Mouse (Mus musculus) testis, adult 2 months (tissue): Measurements from ENCODE around the gene Fhad1. TPM values are rescaled to one million over a fixed set of nuclear protein-coding genes. Genes with fewer than 3 reads are reported as not detected.
A peak's percentile ranks its signal among the peaks of the same experiment; 100 is the strongest.

Experiments
- H3K27ac ChIP-seq: fragments of 200-500 bp; 2 replicates; pipeline ENCODE4 v1.5.1; 2012; ENCODE audit warnings: low read depth, low read length; ENCODE audit not compliant: control insufficient read depth, insufficient read depth
- H3K27me3 ChIP-seq: fragments of 200-500 bp; 2 replicates; pipeline ENCODE4 v1.6.1; 2012; ENCODE audit warnings: mild to moderate bottlenecking, low read length, moderate library complexity; ENCODE audit not compliant: control insufficient read depth, insufficient read depth
- H3K36me3 ChIP-seq: fragments of 200-500 bp; 2 replicates; pipeline ENCODE4 v1.6.1; 2012; ENCODE audit warnings: mild to moderate bottlenecking, low read length; ENCODE audit not compliant: control insufficient read depth, insufficient read depth
- H3K4me1 ChIP-seq: fragments of 200-500 bp; 2 replicates; pipeline ENCODE4 v1.6.1; 2012; ENCODE audit warnings: low read length; ENCODE audit not compliant: control insufficient read depth, insufficient read depth
- H3K4me3 ChIP-seq: fragments of 200-500 bp; 2 replicates; pipeline ENCODE4 v1.5.1; 2012; ENCODE audit warnings: low read depth, mild to moderate bottlenecking, low read length, moderate library complexity, mixed read lengths; ENCODE audit not compliant: control insufficient read depth
- CTCF ChIP-seq: fragments of 200-500 bp; IDR thresholded peaks from 2 replicates; pipeline ENCODE4 v1.5.1; 2012; ENCODE audit warnings: low read depth, mild to moderate bottlenecking, inconsistent platforms, low read length, moderate library complexity; ENCODE audit not compliant: control insufficient read depth, insufficient read depth, insufficient replicate concordance
- POLR2A ChIP-seq: fragments of 200-500 bp; IDR thresholded peaks from 2 replicates; pipeline ENCODE4 v1.6.1; 2012; ENCODE audit warnings: low read depth, mild to moderate bottlenecking, inconsistent platforms, low read length, moderate library complexity; ENCODE audit not compliant: control insufficient read depth
- polyA plus RNA-seq: library from polyadenylated mRNA; depleted of rRNA; stranded (reverse); fragments of >200 nt; gene quantifications from 2 replicates; pipeline ENCODE4 v1.2.3, GENCODE M21; 2012; rRNA removed

Gene Fhad1
- polyA plus RNA-seq: 178 and 186 TPM in 2 replicates

DNA sequence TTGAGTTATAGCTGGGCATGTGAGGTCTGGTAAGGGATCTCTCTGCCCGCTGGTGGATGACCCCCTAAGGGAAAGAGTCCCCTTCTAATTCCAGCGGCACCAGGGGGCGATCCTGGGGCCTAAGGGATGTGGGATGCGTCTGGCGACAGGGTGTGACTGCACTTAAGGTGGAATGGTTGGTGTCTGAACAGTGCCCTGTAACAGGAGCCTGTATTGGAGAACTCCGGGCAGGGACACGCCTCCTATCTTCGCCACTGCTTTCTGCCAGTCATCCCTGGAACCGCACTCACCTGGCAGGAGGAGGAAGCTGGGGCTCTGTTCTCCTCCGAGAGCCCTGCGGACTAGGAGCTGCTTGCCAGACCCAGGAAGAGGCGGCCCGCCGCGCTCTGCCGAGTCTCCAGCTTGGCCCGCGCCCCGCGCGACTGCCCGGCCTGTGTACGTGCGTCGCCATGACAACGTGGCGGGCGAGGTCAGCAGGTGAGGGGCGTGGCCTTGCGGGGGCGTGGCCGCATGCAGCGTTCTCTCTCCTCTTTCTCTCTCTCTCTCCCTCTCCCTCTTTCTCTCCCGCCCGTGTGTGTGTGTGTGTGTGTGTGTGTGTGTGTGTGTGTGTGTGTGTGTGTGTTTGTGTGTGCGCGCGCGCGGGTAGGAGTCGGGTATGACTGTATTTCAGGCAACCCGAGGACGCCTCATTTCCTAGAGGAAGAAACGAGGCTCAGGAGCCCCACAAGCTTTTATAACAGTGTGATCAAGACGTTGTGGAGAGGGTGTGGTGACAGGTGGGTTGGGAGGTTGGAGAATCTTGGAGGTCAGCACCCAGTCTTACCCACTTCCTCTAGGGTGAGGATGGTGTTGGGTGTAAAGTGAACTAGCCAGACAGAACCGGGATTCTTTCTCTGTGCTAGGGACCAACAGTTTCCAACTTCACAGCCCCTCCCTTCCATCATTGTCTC lies at the start of gene Fhad1:
Fhad1 (minus strand) TSS at position 424 of the 950 bp plus-strand sequence.
- no peak for TF ChIP-seq CTCF
- peak; percentile 94 for TF ChIP-seq POLR2A
- Histone ChIP-seq H3K27me3 (no peaks in the 10 kb centered on the region), H3K27ac (no peak within 1 kb of the TSS), H3K4me3 (peak within 1 kb of the TSS; percentile 80), H3K4me1 (peaks cover 20% of the 10 kb centered on the region), H3K36me3 (no peaks in the 10 kb centered on the region)

DNA sequence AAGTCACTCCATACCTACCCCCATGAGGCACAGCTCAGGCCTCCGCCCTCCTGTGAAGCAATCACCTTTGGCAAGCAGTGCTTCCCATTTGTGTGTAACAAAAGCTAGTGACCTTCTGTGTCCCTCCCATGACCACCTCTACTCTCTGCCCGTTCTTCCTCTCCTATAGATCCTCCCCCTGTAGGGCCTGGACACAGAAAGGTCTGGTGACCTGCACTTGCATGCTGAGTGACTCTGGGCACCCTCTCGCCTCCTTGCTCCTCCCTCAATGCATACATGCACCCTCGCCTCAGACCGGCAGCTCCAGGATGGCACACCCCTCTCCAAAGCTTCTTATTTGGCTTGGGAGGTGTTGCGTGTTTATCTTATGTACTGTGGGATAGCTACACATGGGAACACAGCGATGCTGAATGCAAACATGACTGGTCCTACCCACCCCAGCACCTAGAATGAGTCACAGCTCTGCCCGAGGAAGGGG lies 48.2 kb upstream of the Fhad1 start:
- Histone ChIP-seq H3K4me1 (no peaks in the 10 kb centered on the region), H3K27me3 (no peaks in the 10 kb centered on the region), H3K27ac (no peak overlapping the region), H3K4me3 (no peak overlapping the region), H3K36me3 (no peaks in the 10 kb centered on the region)
- no peak for TF ChIP-seq CTCF
- no peak for TF ChIP-seq POLR2A

DNA sequence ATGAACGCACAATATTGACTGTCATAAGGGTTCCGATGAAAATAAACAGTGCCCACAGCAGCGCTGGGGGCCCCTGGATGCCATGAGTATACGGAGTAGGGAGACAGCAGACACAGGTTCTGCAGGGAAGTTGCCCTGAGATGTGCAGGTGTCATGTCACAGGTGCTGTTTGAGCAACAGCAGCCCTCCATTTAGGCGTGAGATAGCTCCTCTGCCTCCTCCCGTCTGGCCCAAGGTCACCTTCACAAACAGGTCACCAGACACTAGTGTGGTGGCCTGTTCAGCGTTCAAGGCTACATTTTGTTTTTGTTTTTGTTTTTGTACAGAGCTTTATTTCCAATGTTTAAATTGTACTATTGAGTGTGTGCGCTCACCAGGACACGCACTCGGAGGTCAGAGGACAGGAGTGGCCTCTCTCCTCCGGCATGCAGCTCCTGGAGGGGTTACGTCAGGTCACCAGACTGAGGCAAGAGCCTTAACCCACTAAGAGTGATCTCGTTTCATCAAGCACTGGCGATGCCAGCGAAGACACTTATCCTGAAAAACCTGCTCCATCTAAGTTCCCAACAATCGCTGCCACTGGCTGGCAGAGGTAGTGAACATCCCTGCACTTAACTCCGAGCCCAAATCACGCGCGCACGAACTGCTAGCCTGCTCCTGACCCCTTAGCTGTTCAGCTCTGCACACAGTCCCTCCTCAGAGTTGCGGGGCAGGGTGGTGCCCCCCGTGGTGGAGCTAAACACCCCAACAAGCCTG lies 46.8 kb upstream of the Fhad1 start:
- Histone ChIP-seq H3K27ac (no peak overlapping the region), H3K36me3 (no peaks in the 10 kb centered on the region), H3K4me3 (no peak overlapping the region), H3K27me3 (no peaks in the 10 kb centered on the region), H3K4me1 (no peaks in the 10 kb centered on the region)
- TF ChIP-seq CTCF (no peak), POLR2A (no peak)

DNA sequence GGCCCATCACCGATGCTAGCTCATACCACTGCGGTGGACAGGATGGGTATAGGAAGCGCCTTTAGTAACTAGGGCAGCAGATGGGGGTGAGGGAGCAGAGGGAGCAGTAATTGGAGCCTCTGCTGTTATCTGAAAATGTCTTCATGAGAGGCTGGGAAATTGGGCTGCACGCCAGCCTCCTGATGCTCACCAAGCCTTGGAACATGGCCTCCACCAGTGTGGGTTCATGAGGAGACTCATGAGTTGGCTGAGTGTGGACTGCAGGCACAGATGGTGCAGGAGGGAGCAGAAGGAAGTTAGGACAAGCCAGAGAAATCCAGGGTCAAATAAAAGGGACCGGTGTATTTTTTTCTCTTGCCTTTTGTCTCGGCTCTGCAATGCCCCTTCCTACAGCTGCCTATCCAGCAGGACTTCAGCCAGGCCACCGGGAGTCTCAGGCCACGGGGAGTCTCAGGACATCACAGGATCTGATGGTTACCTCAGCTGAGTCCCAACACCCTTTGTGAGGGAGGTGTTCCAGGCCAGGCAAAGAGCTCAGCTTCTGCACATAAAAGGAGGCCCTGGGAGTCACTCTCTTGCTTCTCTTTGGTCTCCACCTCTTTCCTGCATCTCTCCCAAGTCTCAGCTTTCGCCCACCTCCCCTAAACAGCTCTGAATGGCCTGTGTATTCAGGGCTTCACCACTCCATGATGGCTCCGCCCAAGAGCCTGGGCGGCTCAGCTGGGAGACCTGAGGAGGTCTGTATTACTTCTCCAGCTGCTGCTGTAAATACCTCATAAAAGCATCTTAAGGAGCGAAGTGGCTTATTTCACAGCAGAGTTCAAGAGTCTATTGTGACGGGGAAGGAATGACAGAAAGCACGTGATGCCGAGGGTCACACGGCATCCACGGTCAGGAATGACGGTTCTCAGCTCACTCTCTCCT lies 45.8 kb upstream of the Fhad1 start:
- H3K27me3 ChIP-seq: no peaks in the 10 kb centered on the region
- H3K27ac ChIP-seq: no peak overlapping the region
- TF ChIP-seq POLR2A (no peak), CTCF (no peak)
- no peaks in the 10 kb centered on the region for H3K4me1 ChIP-seq
- no peaks in the 10 kb centered on the region for H3K36me3 ChIP-seq
- no peak overlapping the region for H3K4me3 ChIP-seq

DNA sequence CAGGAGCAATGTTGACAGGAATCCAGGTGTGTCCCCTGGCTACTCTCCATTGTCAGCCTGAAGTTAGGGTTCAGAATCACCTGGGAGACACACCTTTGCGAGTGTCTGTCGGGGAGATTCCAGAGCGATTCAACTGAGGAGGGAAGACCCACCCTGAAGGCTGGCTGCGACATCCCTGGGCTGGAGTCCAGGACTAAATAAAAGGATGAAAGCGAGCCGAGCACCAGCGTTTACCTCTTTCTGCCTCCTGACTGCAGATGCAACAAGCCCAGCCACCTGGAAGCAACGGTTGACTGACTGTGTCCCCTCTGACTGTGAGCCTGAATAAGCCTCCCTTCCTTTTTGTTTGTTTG lies 44.9 kb upstream of the Fhad1 start:
- TF ChIP-seq POLR2A (no peak), CTCF (no peak)
- H3K27ac ChIP-seq: no peak overlapping the region
- no peaks in the 10 kb centered on the region for H3K4me1 ChIP-seq
- no peaks in the 10 kb centered on the region for H3K27me3 ChIP-seq
- H3K4me3 ChIP-seq: no peak overlapping the region
- no peaks in the 10 kb centered on the region for H3K36me3 ChIP-seq

DNA sequence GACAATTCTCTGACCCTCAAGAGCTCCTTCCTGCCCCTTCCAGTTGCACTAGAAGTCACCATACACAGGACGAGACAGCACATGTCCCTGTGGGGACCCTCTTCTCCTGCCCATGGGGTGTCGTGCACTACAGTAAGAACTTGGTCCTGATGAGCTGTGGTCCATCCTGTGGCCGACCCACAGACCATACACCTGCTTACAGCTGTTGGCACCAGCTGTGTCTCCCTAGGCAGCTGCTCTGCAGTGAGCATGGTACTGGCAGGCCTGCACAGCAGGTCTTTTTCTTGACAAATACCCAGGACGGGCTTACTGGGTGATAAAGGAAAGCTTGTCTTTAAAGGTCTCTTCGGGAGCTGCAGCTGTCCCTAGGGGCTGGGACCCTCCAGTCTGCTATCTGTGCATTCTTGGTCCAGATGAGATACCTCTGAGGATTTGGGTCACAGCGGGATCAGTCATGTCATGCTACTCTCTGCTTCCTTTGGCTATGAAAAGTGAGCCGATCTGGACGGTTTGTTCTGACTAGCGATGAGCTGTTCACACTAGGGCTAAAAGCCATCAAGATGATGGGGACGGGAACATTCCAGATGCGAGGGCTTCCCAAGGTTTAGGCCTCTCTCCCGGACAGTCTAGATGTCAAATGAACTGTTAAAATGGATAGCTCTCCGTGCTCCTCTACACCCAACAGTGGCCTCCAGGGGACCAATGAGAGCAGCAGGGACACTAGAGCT lies 44.4 kb upstream of the Fhad1 start:
- Histone ChIP-seq H3K27ac (no peak overlapping the region), H3K27me3 (no peaks in the 10 kb centered on the region), H3K36me3 (no peaks in the 10 kb centered on the region), H3K4me3 (no peak overlapping the region), H3K4me1 (no peaks in the 10 kb centered on the region)
- no peak for TF ChIP-seq POLR2A
- TF ChIP-seq CTCF: no peak
